Mouse (Mus musculus): ENCODE results near the gene Zfp365.

DNA sequence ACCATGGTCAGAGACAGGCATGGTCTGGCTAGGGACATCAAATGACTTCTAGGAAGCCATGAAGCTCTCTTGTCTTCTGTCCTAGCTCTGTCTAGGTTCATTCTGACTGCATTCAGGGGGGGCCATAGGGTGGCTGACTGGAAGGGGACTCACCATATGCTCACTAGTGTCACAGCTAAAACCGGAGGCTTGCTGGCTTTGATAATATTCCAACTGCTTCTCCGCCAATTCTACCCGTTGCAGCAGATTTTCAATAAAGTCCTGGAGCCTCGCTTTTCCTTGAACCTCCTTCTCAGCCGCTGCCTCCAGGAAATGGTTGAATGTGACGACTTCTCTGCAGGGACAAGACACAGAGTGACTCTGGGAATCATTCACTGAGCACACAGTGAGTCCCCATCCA is 15.2 kb downstream of the Zfp365 start:
- no peak for TF ChIP-seq CTCF (conservative IDR thresholded peaks at IDR 0.05 in 1 of 2, IDR thresholded peaks at IDR 0.05 in 1 of 2; ENCODE audit: low read depth in 2 of 2, low read length in 2 of 2)
- TF ChIP-seq ZNF384 (IDR thresholded peaks at IDR 0.05; ENCODE audit: low read depth, low read length) = no peak
- TF ChIP-seq E2F4 (IDR thresholded peaks at IDR 0.05; ENCODE audit: insufficient replicate concordance, low read depth, low read length) = no peak
- TF ChIP-seq MAX (IDR thresholded peaks at IDR 0.05; ENCODE audit: low read length) = no peak
- TF ChIP-seq POLR2A (IDR thresholded peaks at IDR 0.05; ENCODE audit: low read depth, low read length) = no peak
- no peak for TF ChIP-seq HCFC1 (IDR thresholded peaks at IDR 0.05; ENCODE audit: low read depth, low read length)
- TF ChIP-seq USF1 (IDR thresholded peaks at IDR 0.05; ENCODE audit: low read depth, low read length) = no peak
- TF ChIP-seq CHD1 (IDR thresholded peaks at IDR 0.05; ENCODE audit: low read depth, low read length) = no peak
- TF ChIP-seq PAX5 (IDR thresholded peaks at IDR 0.05; ENCODE audit: low read length) = no peak
